Mouse (Mus musculus) cerebellum, postnatal 25 days (tissue): ENCODE results near the gene Fancm.
"Not testable (repeated sequence)": the region's sequence is repeated elsewhere in the genome, so short reads cannot be mapped to it uniquely, and the experiment has no call there.

Experiments used
- DNase-seq, 2 experiments: peaks; one replicate each; pipeline ENCODE4 v3.0.0; 2021; ENCODE audit warnings: mixed read lengths in 2 of 2

The Fancm gene

DNA sequence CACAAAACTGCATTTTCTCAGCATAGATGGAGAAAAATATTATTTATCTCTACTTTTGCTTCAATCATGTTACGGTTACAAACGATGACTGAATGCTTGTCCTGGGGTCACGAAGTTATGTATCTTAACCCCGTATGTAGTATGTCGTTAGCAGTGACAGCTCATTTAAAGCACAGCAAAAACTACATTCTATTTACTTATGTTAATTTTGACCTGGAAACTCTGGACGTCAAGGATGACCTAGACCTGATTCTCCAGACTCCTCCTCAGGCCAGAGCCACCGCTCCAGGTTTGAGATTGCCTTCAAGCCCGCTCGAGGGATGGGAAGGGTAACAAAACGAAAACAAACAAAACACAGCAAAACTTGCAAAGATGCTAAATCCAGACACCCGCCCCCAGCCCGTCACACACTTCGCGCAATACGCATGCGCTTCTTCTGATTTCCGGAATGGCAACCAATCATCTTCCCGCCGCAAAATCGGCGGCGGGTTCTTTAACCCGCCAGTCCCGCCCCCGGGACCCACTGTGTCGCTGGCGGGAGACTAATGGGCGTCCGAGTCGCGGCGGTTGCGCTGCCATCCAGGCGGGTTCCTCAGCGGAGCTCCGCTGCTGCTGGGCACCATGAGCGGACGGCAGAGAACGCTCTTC is at the start of gene Fancm:
Gene Fancm (plus strand): TSS at position 519 of the 648 bp plus-strand sequence.
- DNase-seq = peak; percentile 90 to 92

DNA sequence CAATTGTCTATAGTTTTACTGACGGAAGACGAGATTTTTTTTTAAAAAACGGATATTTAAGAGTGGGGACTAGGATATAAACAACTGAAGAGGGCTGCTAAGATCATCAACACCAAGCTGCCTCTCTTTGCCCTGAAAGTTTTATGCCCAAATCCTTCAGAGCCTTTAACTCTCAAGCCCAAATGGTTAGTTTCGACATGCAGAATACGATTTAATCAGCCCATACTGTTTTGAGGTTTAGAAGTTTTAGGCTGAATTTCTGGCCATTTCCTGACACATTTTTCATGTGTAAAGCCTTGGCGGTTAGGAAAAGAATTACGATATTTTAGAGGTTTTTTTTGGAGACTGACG is 39.6 kb upstream of the Fancm start:
- no peak for DNase-seq

DNA sequence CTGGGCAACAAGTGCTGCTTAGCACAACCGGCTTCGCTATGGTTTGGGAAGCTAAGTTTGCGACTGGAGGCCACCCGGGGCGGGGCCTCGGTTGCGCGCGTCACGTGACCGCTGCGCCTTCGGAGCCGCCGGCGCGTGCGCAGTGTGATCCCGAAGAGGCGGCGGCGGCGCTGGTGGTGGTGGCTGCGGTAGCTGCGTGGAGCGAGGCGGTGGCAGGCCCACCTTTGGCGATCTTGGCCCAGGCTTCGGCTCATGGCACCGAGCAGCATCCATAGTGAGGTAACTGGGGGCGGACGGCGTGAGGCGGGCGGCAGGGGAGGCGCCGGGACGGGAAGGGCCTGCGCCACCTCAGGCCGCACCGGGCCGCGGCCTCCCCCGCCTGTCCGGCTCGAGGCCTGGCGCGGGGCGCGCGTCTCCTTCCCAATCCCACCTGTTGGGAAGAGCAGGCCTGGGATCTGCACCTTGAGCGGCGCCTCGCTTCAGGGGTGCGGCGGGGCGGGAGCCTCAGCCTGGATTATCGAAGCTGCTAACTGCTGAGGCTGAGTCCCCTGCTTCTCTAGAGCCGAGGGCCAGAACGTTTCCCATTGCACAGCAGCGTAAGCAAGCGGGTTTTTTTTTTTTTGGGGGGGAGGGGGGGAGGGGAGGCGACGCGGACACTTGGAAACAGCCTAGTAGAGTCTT is 39.1 kb upstream of the Fancm start, which contains the start of gene Prpf39:
Gene Prpf39 (plus strand): TSS at position 144 of the 681 bp plus-strand sequence.
- DNase-seq = peak; percentile 95 to 97

DNA sequence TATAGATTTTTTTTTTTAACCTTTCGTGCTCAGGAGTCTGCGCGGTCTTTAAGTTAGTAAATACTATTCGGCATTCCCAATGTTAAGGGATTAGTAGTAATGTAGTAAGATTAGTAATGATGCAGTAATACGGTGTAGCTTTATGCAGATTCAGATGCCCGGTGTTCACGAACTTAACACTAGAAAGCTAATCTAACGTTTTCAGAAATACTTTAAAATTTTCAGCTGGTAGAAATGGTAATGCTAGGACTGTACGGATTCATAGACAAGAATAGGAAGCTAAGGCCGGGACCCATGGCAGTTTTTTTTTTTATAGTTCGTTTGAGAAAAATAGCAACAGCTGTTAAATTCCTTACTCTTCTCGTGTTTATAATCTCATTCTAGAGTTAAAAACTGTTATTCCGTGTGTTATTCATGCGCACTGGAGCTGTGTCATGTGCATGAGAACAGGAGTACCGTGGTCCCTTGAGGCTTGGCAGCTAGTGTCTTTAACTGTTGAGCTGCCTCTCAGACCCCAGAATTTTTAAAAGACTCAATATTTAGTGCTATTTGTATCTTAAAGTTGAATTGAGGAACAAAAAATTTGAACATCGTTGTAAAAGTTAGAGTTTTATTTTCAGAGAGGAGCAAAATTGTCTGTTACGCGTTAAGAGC is 38.4 kb upstream of the Fancm start:
- DNase-seq = no peak

DNA sequence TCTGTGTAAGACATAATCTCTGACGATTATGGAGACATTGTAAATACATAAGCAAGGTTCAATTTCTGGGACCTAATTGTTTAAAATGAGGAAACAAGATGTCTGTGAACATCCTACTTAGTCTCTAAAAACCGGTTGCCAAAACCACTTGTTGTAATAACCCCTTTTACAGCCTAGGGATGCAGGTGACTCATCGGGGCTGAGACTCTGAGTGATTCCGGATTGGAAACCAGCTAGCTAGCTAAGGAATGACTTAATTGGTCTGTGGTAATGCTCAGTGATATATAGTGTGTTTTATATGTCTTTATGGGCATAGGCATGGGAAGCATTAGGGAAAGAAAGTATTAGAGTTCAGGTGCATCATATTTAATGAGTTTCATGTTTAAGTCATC is 37.9 kb upstream of the Fancm start:
- no peak for DNase-seq

DNA sequence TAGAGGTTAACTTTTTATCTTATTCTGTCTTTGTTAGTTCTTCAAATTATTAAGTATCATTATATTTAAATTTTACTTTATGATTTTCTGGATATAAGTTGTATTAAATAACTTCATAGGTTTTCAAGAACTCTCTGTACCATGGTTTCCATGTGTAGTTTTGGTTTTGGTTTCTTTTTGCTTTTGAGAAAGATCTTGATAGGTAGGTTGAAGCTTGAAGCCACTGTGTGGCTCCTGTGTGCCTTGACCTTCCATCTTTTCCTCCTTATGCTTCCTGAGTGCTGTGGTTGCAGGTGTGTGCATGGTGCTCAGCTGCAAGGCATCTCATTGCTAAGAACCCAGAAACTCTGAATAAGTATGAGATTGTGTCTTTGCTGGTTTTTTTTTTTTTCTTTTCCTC is 26.6 kb upstream of the Fancm start:
- no peak for DNase-seq

DNA sequence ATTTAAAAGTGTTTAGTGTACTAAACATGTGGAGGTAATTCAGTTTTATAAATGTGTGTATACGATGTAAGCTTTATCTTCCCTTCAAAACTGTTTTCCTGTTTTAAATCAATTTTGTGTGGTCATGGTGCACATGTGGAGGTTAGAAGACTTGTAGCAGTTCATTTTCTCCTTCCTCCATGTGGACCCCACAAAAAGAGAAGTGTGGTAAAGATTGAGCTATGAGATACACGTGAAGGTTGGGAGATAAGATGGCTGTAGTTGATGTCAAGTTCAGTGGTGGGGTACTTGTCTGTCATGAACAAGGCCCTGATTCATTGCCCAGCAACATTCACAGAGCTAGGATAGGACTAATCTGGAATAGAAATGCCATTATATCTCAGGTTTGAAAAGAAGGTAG is 17.2 kb upstream of the Fancm start:
- DNase-seq = no peak

DNA sequence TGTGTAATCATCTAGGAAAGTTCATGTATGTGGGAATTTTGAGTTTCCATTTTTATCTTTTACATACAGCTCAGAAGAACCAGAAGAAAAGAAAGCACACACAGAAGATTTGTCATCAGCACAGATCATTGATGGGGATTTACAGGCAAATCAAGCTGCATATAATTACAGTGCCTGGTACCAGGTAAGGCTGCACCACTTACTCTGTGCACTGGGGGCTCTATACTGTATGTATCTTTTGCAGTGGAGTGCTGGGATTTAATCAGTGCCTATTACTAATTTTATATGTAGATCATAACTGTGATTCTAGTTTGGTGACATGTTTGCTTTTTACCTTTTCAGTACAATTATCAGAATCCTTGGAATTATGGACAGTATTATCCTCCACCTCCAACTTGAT is 14.3 kb upstream of the Fancm start:
- DNase-seq = no peak

DNA sequence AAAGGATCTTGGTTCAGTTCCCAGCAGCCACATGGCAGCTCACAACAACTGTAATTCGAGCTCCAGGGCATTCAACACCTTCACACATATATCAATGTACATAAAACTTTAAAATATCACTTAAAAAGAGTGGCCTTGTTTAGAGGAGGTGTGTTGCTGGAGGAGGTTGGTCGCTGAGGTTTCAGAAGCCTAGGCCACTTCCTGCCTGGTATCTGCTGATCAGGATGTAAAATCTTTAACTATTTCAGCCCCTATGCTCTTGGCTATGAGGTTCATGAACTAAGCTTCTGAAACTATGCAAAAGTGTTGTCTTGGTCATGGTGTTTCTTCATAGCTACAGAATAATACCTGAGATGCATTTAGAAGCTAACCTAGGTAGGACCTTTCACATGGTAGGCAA is 10.2 kb upstream of the Fancm start:
- no peak for DNase-seq

DNA sequence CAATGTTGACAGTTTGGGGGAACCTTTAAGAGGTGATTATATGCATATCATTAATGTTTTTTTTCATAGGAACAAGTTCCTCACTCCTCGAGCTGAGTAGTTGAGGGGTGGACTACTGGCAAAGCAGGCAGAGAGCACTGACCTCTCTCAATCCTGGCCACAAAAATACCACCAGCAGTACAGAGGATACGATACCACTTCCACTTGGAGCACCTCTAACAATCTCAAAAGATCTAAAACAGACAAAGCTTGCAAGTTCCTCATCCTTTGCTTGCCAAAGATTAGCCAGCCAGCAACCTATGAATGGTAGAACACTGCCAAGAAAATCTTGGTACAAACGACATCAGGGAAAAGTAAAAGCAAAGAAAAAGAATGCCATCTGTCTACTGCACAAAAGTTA is 9.2 kb upstream of the Fancm start:
- no peak for DNase-seq

DNA sequence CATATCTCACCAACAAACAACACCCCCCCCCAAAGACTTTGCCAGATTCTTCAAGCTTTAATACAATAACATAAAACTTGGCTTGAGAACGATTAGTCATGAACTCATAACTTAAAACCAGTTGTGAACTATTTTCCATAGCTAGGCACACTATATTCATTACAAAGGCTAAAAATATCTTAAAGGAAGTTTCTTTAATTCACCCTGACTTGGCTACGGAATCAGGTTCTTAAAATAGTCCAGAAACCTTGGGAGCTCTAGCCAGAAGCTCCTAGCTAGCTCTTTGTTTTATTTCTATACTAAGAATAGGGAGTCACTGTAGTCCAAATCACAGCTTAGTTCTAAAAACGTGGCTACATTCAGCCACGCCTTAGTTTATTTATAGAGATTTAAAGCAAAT is 7.0 kb upstream of the Fancm start:
- DNase-seq = no peak

DNA sequence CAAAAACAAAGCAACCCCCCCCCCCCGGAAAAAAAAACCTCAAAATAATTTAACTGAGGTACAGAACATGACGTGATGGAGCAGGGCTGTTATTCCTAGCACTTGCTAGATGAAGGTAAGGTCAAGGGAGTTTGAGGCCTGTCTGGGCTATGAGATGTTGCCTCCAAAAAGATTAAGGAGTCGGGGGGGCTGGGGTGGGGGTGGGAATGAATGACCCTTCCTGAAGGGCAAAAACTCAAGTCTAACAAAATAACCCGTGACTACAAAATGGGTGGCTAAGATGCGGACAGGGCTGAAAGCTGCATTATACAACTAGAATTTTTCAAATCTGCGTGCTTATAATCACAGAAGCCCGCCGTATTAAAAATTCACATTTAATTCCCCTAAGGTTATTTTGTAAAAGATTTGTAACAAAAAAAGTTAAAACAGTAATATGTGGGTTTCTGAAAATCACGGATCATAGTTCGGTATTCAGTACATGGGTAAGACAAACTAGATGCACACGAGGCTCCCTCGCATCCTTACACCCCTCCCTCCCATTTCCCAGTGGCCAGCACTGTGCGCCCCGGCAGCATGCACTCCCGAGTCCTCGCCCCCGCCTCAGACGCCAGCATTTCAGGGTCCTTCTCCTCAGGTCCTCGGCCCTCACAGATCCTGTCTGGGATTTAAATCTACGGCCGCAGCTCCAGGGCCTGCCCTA is 2.3 kb upstream of the Fancm start:
- DNase-seq = no peak

DNA sequence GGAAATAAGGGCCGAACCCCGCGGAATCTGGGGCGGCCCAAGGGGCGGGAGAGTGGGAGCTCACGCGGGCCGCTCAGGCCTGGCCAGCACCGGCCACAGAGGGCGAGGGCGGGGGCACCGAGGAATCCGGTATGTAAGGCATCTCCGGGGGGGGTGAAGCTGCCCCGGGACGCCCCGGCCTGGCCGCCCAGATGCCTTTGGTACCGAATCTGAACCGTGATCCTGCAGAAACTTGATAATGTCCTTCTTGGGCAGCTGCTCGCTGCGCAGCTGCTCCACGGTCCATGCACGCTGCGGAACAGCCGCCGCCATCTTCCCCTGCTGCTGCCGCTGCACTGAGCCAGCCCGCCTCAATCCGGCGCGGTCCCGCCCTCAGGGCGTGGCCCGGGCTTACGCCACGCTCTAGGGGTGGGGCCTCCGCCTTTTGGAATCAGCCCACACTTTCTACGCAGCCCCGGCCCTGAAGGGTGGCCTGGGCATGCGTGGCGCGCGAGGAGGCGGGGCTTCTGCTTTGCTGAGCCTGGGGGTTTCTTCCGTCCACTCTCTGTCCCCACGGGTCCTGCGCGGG is 1.7 kb upstream of the Fancm start, which contains the start of gene Fkbp3:
Gene Fkbp3 (minus strand): TSS at position 397 of the 568 bp plus-strand sequence.
- DNase-seq = peak; percentile 98

DNA sequence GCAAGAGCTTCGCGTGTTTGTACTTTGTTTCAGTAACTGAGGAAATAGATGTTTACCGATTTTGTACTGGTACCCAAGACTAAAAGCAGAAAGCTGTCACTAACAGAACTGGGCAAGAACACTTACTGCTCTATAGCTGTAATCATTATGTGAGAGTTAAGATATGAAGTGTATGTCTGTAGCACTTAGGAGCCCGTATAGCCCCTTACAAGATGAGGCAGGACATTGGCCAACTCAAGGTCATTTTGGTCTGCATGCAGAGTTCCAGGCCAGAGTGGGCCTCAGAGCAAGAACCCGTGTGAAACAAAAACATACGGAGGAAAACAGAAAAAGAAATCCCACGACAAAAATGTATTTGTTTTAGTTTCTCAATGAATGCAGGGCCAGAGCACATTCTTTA is 752 bp upstream of the Fancm start:
- no peak for DNase-seq

DNA sequence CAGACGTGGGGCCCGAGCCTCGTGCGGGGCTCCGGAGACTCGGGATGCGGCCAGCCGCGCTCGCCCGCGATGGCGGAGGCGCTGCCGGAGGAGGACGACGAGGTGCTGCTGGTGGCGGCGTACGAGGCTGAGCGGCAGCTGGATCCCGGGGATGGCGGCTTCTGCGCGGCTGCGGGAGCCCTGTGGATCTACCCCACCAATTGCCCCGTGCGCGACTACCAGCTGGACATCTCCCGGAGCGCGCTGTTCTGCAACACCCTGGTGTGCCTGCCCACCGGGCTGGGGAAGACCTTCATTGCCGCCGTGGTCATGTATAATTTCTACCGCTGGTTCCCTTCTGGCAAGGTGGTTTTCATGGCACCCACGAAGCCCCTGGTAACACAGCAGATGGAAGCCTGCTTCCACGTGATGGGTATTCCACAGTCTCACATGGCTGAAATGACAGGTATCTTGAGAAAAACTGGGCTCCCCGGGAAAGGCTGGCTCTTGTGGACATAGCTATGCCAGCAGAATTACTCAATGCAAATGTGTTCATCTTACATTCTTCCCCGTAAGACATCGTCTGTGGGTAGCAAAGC is 419 bp downstream of the Fancm start:
- DNase-seq = no peak

DNA sequence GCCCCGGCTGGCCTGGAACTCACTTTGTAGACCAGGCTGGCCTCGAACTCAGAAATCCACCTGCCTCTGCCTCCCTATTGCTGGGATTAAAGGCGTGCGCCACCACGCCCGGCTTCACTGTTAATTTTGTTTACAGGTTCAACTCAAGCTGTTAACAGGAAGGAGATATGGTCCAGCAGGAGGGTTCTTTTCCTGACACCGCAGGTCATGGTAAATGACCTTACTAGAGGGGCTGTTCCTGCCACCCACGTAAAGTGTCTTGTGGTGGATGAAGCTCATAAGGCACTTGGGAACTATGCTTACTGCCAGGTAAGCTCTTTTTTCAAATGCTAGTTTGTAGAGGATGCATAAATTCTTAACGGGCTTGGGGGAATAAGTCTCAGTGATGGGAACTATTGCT is 1.5 kb downstream of the Fancm start:
- DNase-seq = no peak

DNA sequence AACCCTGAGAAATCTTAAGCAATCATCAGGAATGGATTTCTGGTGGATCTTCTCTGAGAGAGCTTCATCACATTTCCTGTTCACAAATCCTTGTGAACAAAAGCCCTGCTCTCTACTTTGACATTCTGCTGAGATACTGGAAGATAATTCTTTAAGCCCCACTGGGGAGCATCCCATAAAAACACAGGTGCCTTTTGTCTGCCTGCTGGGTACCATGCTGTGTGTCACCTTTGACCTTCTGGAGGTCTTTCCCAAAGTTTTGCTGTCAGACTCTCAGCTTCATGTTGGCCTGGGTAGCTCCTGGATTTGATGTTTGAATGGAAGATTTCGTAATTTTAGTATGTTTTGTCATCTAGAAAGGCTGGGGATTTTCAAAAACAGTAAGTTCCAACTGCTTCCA is 33.3 kb downstream of the Fancm start:
- no peak for DNase-seq

DNA sequence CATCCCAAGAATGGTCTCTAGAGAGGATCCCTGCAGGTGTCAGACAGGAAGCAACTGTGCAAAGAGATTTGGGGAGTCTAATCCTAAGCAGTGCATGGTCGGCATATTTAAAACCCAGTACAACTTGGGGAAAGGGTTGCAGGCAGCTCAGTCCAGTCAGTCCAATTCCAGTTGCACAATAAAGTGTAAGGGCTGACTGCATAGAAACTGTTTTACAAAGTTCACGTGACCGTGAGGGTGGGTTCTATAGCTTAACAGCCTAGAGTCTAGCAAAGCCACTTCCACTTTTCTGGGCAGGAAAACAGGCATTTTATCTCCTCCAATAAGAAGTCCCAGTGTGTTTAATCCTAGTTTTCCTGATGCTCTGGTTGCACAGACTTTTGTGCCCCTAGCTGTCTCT is 36.1 kb downstream of the Fancm start:
- no peak for DNase-seq

DNA sequence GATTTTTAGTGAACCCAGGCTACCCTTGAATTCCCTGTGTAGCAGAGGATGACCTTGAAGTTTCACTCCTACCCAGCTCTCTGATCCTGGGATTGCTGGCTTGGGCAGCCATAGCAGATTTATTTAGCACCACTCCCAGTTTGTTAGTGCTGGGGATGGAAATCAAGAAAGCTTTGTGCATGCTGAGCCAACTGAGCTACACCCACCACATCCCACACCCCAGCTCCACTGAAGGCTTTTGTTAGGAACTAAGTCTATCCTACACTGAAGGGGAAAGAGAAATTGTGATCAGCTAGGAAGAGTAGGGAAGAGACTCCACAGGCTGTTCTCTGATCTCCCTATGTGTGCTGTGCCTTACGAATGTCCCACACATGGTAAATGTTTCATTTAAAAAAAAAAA is 37.4 kb downstream of the Fancm start:
- DNase-seq = no peak

DNA sequence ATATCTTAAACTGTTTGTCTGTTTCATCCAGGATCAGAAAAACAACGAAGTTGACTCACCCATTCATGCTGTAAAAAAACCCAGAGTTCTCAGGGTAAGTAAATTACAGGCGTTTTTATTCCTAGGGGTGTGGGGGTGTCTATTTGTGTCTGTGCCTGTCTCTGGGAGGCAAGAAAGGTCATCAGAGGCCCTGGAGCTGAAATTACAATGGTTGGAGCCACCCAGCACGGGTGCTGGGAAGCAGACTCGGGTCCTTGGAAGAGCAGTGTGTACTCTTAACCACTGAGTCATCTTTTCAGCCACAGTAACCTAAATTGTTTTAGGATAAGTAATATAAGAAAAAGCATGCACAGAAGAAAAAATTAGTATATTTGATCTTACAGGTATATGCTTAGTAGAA is 38.5 kb downstream of the Fancm start:
- DNase-seq = no peak

DNA sequence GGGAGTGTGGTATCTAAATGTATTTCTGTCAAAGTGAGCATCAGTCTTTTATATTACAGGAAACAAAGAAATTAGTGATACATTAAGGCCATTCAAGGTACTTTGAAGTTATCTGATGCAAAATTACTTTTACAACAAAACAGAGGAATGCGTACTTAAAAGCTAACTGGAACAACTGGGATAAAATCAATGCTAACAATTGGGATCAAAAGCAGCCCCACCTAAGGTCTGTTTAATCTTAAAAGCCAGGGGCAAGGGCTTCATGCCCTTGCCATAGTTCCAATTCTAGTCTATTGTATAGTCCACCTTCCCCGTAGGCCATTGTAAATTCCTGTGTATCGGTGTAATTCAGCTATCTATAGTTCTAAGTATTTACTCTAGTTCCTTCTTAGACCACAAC is 39.6 kb downstream of the Fancm start:
- not testable (repeated sequence) for DNase-seq

DNA sequence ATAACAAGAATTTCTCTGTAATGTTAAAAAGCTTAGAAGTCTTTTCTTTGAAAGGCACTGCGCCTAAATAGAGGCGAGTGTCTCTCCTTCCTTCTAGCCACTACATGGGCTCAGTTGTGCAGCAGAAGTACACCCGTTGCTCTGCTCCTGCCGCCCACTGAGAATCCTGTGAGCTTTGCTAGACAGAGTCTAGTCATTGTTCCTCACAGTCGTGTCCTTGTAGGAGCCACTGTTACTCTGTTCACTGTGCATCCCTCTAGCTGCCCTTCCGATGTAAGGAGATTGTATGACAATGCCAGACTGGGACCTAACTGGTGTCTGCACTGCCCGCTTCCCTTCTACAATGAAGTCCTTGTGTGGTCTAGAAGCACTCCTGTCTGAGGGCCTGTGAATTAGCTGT is 43.6 kb downstream of the Fancm start:
- DNase-seq = no peak

DNA sequence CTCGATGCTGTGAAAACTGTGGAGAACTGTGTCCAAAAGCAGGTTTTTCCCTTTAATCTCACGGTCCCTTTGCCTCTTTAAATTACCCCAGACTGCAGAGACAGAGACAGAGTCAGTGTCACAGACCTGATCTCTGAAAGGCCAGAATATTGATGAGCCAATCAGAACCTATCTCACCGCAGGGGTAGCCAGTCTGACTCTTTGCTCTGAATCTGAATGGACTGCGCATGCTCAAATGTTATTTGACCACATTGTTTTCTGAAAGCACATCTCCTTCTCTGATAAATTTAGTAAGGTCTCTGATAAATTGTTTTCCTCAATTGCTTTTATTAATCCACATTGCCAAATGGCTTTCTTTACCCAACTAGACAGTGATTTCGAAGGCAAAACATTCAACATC is 44.0 kb downstream of the Fancm start:
- DNase-seq = no peak
